Mouse (Mus musculus): ENCODE results near the gene Gucd1. TPM values are rescaled to one million over a fixed set of nuclear protein-coding genes. Genes with fewer than 3 reads are reported as not detected.
"Not testable (repeated sequence)": the region's sequence is repeated elsewhere in the genome, so short reads cannot be mapped to it uniquely, and the experiment has no call there.

The Gucd1 gene
- total RNA-seq, 2 experiments from 2014 or later = 42.4 to 44.6 TPM

GRCm38 (mm10) chr10:75439211-75439811 lies 78.5 kb downstream of the Gucd1 start:
- no peak for DNase-seq (ENCODE audit: low spot score in 2 of 2)

GRCm38 (mm10) chr10:75438132-75438810 lies 79.5 kb downstream of the Gucd1 start:
- DNase-seq (ENCODE audit: low spot score in 2 of 2) = no peak

GRCm38 (mm10) chr10:75437284-75437683 lies 80.5 kb downstream of the Gucd1 start:
- DNase-seq (ENCODE audit: low spot score in 2 of 2) = no peak

GRCm38 (mm10) chr10:75436604-75437217 lies 81.1 kb downstream of the Gucd1 start:
- peak; percentile 29 to 68 for DNase-seq (ENCODE audit: low spot score in 2 of 2)

GRCm38 (mm10) chr10:75430633-75431032 lies 87.1 kb downstream of the Gucd1 start:
- no peak for DNase-seq (ENCODE audit: low spot score in 2 of 2)

- DNase-seq (ENCODE audit: low spot score in 2 of 2) = no peak
Observed at GRCm38 (mm10) chr10:75430147-75430537, 87.6 kb downstream of the Gucd1 start.

GRCm38 (mm10) chr10:75429522-75430146 lies 88.1 kb downstream of the Gucd1 start:
- DNase-seq (ENCODE audit: low spot score in 2 of 2) = no peak

- DNase-seq (ENCODE audit: low spot score in 2 of 2) = no peak
Observed at GRCm38 (mm10) chr10:75429004-75429380, 88.8 kb downstream of the Gucd1 start.

- no peak for DNase-seq (ENCODE audit: low spot score in 2 of 2)
Observed at GRCm38 (mm10) chr10:75428049-75429003, 89.4 kb downstream of the Gucd1 start.

GRCm38 (mm10) chr10:75424498-75424901 lies 93.3 kb downstream of the Gucd1 start:
- DNase-seq (ENCODE audit: low spot score in 2 of 2) = no peak

GRCm38 (mm10) chr10:75418747-75419146 lies 99.0 kb downstream of the Gucd1 start:
- DNase-seq (ENCODE audit: low spot score in 2 of 2) = no peak

GRCm38 (mm10) chr10:75417363-75418042 lies 100.3 kb downstream of the Gucd1 start:
- no peak for DNase-seq (ENCODE audit: low spot score in 2 of 2)

GRCm38 (mm10) chr10:75414925-75415324 lies 102.8 kb downstream of the Gucd1 start:
- no peak for DNase-seq (ENCODE audit: low spot score in 2 of 2)

- no peak for DNase-seq (ENCODE audit: low spot score in 2 of 2)
Observed at GRCm38 (mm10) chr10:75412114-75413103, 105.4 kb downstream of the Gucd1 start.

GRCm38 (mm10) chr10:75411343-75412113 lies 106.2 kb downstream of the Gucd1 start:
- DNase-seq (ENCODE audit: low spot score in 2 of 2) = not testable (repeated sequence)

- no peak for DNase-seq (ENCODE audit: low spot score in 2 of 2)
Observed at GRCm38 (mm10) chr10:75407741-75408140, 110.0 kb downstream of the Gucd1 start.

GRCm38 (mm10) chr10:75406755-75407154 lies 111.0 kb downstream of the Gucd1 start:
- peak in 1 of 2 experiments; percentile 9 for DNase-seq (ENCODE audit: low spot score in 2 of 2)

- no peak for DNase-seq (ENCODE audit: low spot score in 2 of 2)
Observed at GRCm38 (mm10) chr10:75405916-75406315, 111.9 kb downstream of the Gucd1 start.
